Mouse (Mus musculus): ENCODE measurements around the gene Rngtt.
"Not testable (repeated sequence)": the region's sequence is repeated elsewhere in the genome, so short reads cannot be mapped to it uniquely, and the experiment has no call there.

Rngtt gene

GRCm38 (mm10) chr4:33310840-33311437, 828 bp downstream of the Rngtt start:
- in situ Hi-C loops (cut with MboI; ENCODE audit: low sequenced_read_pairs): no loop called here

GRCm38 (mm10) chr4:33314150-33314549, 4.0 kb downstream of the Rngtt start:
- in situ Hi-C loops (cut with MboI; ENCODE audit: low sequenced_read_pairs): not testable (repeated sequence)

- in situ Hi-C loops (cut with MboI; ENCODE audit: low sequenced_read_pairs): no loop called here
Observed at GRCm38 (mm10) chr4:33315840-33316239, 5.7 kb downstream of the Rngtt start.

- in situ Hi-C loops (cut with MboI; ENCODE audit: low sequenced_read_pairs): no loop called here
Observed at GRCm38 (mm10) chr4:33331147-33331546, 21.0 kb downstream of the Rngtt start.

- in situ Hi-C loops (cut with MboI; ENCODE audit: low sequenced_read_pairs): no loop called here
Observed at GRCm38 (mm10) chr4:33332956-33333455, 22.9 kb downstream of the Rngtt start.

GRCm38 (mm10) chr4:33337999-33338398, 27.9 kb downstream of the Rngtt start:
- in situ Hi-C loops (cut with MboI; ENCODE audit: low sequenced_read_pairs): no loop called here

- in situ Hi-C loops (cut with MboI; ENCODE audit: low sequenced_read_pairs): no loop called here
Observed at GRCm38 (mm10) chr4:33342877-33343731, 33.0 kb downstream of the Rngtt start.

- in situ Hi-C loops (cut with MboI; ENCODE audit: low sequenced_read_pairs): no loop called here
Observed at GRCm38 (mm10) chr4:33343732-33344057, 33.6 kb downstream of the Rngtt start.

DNA sequence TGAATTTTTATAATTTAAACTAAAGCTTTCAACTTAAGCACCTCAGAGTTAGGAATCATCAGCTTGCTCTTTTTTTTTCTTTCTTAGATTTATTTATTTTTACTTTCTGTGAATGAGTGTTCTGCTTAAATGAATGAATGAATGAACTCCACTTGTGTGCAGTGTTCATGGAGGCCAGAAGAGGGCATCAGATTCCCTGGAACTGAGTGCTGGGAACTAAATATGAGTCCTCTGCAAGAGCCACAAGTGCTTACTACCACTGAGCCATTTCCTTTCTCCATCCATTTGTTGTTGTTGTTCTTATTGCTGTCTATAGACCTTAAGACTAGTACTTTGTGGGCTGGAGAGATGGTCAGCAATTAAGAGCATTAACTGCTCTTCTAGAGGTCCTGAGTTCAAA, 53.3 kb downstream of the Rngtt start:
- in situ Hi-C loops (cut with MboI; ENCODE audit: low sequenced_read_pairs): no loop called here

DNA sequence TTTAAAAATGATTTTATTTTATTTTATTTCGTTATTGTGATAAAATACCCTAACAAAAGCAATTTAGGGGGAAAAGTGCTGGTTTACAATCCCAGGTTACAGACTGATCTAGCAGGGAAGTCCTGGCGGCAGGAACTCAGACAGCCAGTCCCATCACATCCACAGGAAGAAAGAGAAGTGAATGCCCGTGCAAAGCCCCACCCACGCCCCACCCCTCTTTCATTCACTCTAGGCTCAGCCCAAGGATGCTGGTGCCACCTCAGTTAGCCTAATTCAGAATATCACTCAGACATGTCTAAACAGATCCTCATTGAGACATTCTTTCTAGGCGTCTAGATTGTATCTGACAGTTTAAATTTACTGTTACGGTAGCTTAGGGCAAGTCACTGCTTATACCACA, 64.8 kb downstream of the Rngtt start:
- in situ Hi-C loops (cut with MboI; ENCODE audit: low sequenced_read_pairs): loop anchor here (25.0 kb wide), 2 partner anchors 862 to 1187 kb away; partner anchors contain the start of gene Akirin2

DNA sequence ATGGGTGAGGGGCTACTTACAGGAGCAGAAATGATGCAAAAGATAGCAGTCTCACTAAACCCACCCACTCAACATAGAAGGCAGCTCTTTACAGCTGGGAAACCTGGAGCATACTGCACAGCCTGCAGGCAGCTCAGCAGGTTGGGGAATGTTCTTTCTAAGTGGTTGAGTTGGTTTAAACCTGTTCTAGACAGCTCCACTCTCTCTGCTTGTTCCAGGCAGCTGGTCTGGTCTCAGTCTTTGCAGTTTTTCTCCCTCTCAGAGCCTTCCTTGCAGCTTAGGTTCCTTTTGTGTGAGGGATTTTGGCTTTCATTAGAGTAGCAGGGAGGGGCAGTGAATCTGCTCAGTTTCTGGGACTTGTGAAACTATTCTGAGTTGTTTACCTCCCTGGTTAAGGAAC, 67.5 kb downstream of the Rngtt start:
- in situ Hi-C loops (cut with MboI; ENCODE audit: low sequenced_read_pairs): loop anchor here (25.0 kb wide), 2 partner anchors 860 to 1185 kb away; partner anchors contain the start of gene Akirin2

DNA sequence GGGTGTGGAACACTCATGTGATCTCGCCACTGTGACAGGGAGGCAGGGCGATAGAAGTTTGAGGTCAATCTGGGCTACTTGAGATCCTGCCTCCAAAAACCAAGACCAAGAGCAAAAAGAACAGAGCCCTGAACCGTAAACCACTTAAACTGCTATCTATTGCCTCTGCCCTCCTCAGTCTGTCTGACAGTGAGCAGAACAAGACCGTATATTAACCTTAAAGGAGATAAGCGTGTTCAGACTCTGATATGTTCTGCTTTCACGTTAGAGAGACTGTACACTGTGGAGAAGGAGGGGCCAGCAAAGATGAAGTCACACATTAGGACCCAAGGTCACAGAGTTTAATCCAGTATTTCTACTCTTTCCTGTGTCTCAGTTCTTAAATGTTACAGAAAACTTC, 68.8 kb downstream of the Rngtt start:
- in situ Hi-C loops (cut with MboI; ENCODE audit: low sequenced_read_pairs): loop anchor here (25.0 kb wide), 2 partner anchors 858 to 1183 kb away; partner anchors contain the start of gene Akirin2

DNA sequence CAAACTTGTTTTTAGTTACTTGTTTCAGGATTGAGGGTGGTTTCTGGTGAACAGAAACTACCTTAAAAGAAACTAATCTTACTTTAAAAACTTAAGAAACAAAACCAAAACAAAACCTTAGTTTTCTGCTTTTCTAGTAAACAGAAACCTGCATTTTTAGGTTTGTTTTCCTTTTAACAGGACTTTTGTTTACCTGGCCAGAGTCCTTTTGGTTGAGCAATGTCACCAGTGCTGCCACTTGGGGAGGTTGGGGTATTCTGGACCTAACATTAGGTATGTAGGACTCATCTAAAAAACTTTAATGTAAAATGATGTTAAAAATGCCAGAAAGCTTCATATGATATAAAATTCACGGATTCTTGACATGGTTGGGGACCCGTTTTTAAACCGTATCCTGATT, 78.8 kb downstream of the Rngtt start:
- in situ Hi-C loops (cut with MboI; ENCODE audit: low sequenced_read_pairs): loop anchor here (25.0 kb wide), 2 partner anchors 848 to 1173 kb away; partner anchors contain the start of gene Akirin2

- in situ Hi-C loops (cut with MboI; ENCODE audit: low sequenced_read_pairs): loop anchor here (25.0 kb wide), 2 partner anchors 847 to 1172 kb away; partner anchors contain the start of gene Akirin2
Observed at GRCm38 (mm10) chr4:33390660-33391059, 80.5 kb downstream of the Rngtt start.

DNA sequence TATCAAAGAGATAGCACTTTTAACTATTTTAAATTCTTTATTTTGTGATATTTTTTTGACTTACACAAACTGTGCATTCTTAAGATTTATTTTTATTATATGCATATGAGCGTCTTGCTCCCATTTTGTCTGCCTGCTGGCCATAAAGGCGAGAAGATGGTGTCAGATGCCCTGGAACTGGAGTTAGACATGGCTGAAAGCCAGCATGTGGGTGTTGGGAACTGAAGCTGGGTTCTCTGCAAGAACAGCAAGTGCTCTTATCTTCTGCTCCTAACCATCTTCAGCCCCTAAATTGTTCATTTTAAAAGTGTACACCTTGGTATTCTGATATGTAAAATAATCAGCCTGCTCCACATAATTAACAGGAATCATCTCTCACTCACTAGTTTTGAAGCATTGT, 83.3 kb downstream of the Rngtt start:
- in situ Hi-C loops (cut with MboI; ENCODE audit: low sequenced_read_pairs): loop anchor here (25.0 kb wide), 2 partner anchors 844 to 1169 kb away; partner anchors contain the start of gene Akirin2

DNA sequence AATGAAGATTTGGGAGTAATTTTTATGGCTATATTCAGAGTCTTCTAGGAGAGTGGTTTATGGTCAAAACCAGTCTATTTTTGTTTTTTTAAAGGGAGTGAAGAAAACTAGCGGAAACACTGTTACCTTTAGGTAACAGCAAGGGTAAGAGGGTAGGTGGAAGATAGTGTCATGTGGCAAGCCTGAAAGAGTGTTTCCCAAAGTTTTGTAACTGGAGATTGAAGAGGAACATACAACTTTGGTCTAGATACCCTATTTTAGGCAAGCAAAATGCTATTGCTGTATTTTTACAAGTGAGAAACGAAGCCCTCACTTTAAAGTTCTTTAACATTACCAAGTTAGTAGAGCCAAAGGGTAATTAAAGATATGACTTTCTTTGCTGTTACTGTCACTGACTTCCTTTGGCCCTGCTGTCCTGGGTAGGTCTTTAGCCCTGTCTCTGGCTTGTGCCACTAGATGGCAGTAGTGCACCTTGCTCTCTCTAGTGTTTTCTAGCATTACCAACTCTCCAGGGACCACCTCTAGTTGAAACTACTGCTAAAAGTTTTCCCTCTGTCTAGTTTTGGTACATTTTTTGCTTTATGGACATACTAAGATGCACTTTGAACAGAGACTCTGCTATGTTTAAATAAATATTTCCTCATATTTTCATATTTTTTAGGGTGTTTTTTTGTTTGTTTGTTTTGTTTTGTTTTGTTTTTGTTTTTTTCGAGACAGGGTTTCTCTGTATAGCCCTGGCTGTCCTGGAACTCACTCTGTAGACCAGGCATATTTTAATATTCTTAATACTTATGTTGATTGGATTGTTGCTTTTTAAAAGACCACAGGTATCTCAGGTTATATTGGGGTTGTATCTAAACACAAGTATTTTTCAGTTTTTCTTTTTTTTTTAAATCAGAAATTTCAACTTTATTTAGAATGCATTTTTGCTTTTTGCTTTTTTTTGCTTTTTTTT, 86.4 kb downstream of the Rngtt start:
- in situ Hi-C loops (cut with MboI; ENCODE audit: low sequenced_read_pairs): loop anchor here (25.0 kb wide), 2 partner anchors 841 to 1166 kb away; partner anchors contain the start of gene Akirin2

DNA sequence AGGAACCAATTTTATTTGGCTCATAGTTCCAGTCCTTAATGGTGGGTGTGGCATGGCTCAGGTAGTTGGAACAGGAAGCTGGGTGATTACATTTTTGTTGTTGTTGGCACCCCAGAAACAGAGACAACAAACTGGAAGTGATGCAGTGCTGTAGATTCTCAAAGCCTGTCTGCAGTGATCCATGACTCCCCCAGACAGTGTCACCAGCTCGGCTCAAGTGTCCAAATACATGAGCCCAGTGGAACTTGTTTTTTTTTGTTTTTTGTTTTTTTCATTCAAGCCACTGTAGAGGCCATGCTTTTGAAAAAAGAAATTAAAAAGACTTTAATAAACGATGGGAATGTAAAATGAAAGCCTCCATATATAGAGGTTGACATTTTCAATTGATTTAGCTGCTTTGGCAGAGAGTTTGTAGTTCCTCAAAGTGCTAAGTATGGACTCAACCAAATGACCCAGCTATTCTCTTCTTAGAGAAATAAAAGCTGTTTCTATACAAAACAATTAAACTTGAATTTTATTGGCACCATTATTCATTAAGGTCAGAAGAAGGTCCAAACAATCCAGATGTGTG, 95.7 kb downstream of the Rngtt start:
- in situ Hi-C loops (cut with MboI; ENCODE audit: low sequenced_read_pairs): no loop called here

- in situ Hi-C loops (cut with MboI; ENCODE audit: low sequenced_read_pairs): no loop called here
Observed at GRCm38 (mm10) chr4:33413791-33414190, 103.7 kb downstream of the Rngtt start.

DNA sequence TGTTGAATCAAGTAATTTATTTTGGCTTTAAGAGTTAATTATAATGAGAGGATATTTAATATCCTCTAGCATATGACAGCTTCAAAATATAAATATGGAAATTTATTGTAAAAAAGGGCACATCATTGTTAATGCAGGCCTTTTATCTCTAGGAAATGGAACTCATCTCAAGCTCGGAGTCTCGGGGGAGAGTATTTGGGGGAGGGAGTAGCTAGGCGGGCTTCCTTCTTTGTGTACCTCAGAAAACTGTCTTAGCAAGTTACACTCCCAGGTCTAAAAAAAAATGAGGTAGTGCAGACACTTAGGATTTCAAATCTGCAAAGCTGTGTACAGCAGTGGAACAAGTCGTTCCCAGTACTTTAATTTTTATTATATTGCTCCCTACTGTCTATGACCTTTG, 104.7 kb downstream of the Rngtt start:
- in situ Hi-C loops (cut with MboI; ENCODE audit: low sequenced_read_pairs): no loop called here

GRCm38 (mm10) chr4:33417391-33417790, 107.3 kb downstream of the Rngtt start:
- in situ Hi-C loops (cut with MboI; ENCODE audit: low sequenced_read_pairs): no loop called here

All from CH12F3 (cell line).